Mouse (Mus musculus) liver, postnatal 0 days (tissue): ENCODE results near the gene Rab40b. TPM values are rescaled to one million over a fixed set of nuclear protein-coding genes. Genes with fewer than 3 reads are reported as not detected.

Source experiments
- ATAC-seq: fragments of 200-750 bp; cut with Nextera tagmentation; 2 replicates; pipeline ENCODE4 v1.8.0; 2017; ENCODE audit warnings: mild to moderate bottlenecking, moderate library complexity
- DNase-seq: peaks from one replicate; pipeline ENCODE4 v3.0.0-alpha.2; 2016
- H3K27ac ChIP-seq: fragments of 300-500 bp; sonication (generic); 2 replicates; pipeline ENCODE4 v1.5.1; 2014; ENCODE audit warnings: antibody characterized with exemption, moderate library complexity, mild to moderate bottlenecking, low read depth
- H3K27me3 ChIP-seq: fragments of 300-500 bp; sonication (generic); 2 replicates; pipeline ENCODE4 v1.6.1; 2014; ENCODE audit warnings: low read length, control low read depth, mixed read lengths; ENCODE audit not compliant: insufficient read depth
- H3K36me3 ChIP-seq: fragments of 300-500 bp; sonication (generic); replicated peaks from 2 replicates; pipeline ENCODE4 v1.6.1; 2014; ENCODE audit warnings: mild to moderate bottlenecking, control low read depth, low read length, moderate library complexity, mixed read lengths; ENCODE audit not compliant: insufficient read depth
- H3K4me1 ChIP-seq: fragments of 300-500 bp; sonication (generic); 2 replicates; pipeline ENCODE4 v1.6.1; 2014; ENCODE audit warnings: antibody characterized with exemption, mild to moderate bottlenecking, control low read depth; ENCODE audit not compliant: insufficient read depth
- H3K4me2 ChIP-seq: fragments of 300-500 bp; sonication (generic); 2 replicates; pipeline ENCODE4 v1.6.1; 2014; ENCODE audit warnings: low read depth, mild to moderate bottlenecking, low read length, moderate library complexity, mixed read lengths
- H3K4me3 ChIP-seq: fragments of 300-500 bp; sonication (generic); 2 replicates; pipeline ENCODE4 v1.5.1; 2014; ENCODE audit warnings: low read depth, low read length
- H3K9ac ChIP-seq: fragments of 300-500 bp; sonication (generic); replicated peaks from 2 replicates; pipeline ENCODE4 v1.6.1; 2014; ENCODE audit warnings: mild to moderate bottlenecking, moderate library complexity
- H3K9me3 ChIP-seq: fragments of 300-500 bp; sonication (generic); 2 replicates; pipeline ENCODE4 v1.6.1; 2016; ENCODE audit warnings: mild to moderate bottlenecking, control low read depth, low read length, mixed read lengths
- CTCF ChIP-seq: sonication (generic); IDR thresholded peaks from 2 replicates; pipeline ENCODE4 v1.5.1; 2016; ENCODE audit warnings: antibody characterized with exemption, low read depth
- EP300 ChIP-seq: IDR thresholded peaks from 2 replicates; pipeline ENCODE4 v1.6.1; 2016; ENCODE audit warnings: antibody characterized with exemption, low read depth, mild to moderate bottlenecking
- WGBS: fragments of 180-500 bp; shearing (Covaris S2); extraction: QIAGEN DNeasy Blood & Tissue Kit; methylation state at CpG from one replicate; pipeline ENCODE4 v1.1.7; 2014; ENCODE audit not compliant: insufficient replicate concordance; 5-methylcytosine and 5-hydroxymethylcytosine counted together
- polyA plus RNA-seq: library from polyadenylated mRNA; unstranded; fragments of >200 nt; fragmentation: Nextera tagmentation; extraction: Ambion mirVana; gene quantifications from 2 replicates; pipeline ENCODE4 v1.2.1, GENCODE M21; 2015

Gene Rab40b
- polyA plus RNA-seq: 0.58 and 0.60 TPM in 2 replicates

DNA sequence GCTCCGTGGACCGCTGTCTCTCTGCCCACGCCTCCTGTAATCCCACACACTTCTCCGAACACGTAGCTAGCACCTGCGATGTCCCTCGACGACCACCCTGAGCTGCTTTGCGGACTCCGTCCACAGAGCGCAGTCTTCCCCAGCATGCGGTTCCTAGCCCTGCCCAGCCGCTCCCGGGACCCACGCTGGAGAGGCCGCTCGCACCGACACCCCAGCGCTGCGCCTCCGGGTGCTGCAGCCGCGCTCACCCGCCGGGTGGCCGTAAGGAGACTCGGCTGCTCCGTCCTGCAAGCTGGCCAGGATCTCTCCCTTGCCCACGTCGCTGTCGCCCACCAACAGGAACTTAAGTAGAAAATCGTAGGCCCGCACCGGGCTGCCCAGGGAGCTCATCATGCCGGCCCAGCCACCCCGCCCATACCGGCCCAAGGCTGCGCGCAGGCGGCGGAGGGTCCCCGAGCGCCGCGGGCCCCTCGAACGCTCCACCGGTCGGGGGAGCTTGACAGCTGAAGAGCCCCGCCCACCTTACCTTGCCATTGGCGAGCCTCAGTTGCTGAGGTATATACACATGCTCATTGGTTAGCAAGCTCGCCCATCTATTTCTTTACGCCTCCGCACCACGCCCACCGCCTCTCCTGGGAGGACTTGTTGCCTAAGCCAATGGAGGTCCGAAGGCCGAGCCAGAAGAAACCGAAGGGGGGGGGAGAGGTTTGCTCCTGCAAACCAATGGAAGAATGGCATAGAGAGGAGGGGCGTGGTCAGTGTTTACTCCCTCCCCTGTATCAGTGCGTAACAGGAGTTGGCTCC, at the start of gene Rab40b:
TSS of gene Rab40b (minus strand) at position 502 of the 804 bp plus-strand sequence.
- Histone ChIP-seq H3K36me3 (no peaks in the 10 kb centered on the region), H3K4me3 (peak within 1 kb of the TSS; percentile 59), H3K4me1 (peaks cover 9% of the 10 kb centered on the region), H3K9ac (peak within 1 kb of the TSS; percentile 58), H3K27ac (no peak within 1 kb of the TSS), H3K4me2 (peak within 1 kb of the TSS; percentile 98), H3K9me3 (no peaks in the 10 kb centered on the region), H3K27me3 (peaks cover 9% of the 10 kb centered on the region; the same call in 1 of the 2 replicates)
- ATAC-seq (peak; percentile 96), DNase-seq (peak; percentile 90)
- 2% methylated on average over 61 of the region's 61 CpGs for WGBS
- TF ChIP-seq EP300 (peak; percentile 33; the same call in 1 of the 2 replicates), CTCF (no peak)

DNA sequence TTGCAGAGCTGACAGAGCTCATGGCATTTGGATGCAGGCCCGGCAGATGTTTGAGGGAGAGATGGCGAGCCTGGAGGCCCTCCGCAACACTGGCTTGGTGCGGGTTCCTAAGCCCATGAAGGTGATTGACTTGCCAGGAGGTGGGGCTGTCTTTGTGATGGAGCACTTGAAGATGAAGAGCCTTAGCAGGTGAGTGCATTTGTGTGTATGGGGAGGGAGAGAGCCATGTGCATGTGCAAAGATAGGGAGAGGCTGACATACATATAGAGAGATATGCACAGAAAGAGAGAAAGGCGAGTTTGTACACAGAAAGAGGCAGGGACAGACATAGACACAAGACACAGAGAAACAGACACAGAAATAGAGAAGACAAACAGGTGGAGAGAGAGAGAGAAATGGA, 49.2 kb upstream of the Rab40b start:
- TF ChIP-seq EP300 (peak; percentile 75), CTCF (peak; percentile 21; the same call in 1 of the 2 replicates)
- no peak for DNase-seq
- ATAC-seq: no peak

GRCm38 (mm10) chr11:121434156-121435155, 46.4 kb upstream of the Rab40b start, which contains the start of gene Fn3k:
Gene Fn3k, plus strand, starts transcription at chr11:121434913.
- no peaks in the 10 kb centered on the region for H3K9me3 ChIP-seq
- ATAC-seq: peak; percentile 89
- WGBS: 6% methylated on average over 30 of the region's 30 CpGs
- TF ChIP-seq EP300: peak; percentile 93
- TF ChIP-seq CTCF: no peak
- H3K4me2 ChIP-seq: peak within 1 kb of the TSS; percentile 89
- peak within 1 kb of the TSS; percentile 58 for H3K4me3 ChIP-seq
- no peaks in the 10 kb centered on the region for H3K27me3 ChIP-seq
- peak within 1 kb of the TSS; percentile 50 for H3K9ac ChIP-seq
- H3K4me1 ChIP-seq: peaks cover 36% of the 10 kb centered on the region
- peak within 1 kb of the TSS; percentile 92 for H3K27ac ChIP-seq
- DNase-seq: peak; percentile 92
- H3K36me3 ChIP-seq: peaks cover 14% of the 10 kb centered on the region

More for the DNA sequence above, 49.2 kb upstream of the Rab40b start:
- Histone ChIP-seq H3K27ac (peak overlapping the region; percentile 49; the same call in 1 of the 2 replicates), H3K9ac (peak overlapping the region; percentile 50), H3K4me3 (peak overlapping the region; percentile 58), H3K4me2 (peak overlapping the region; percentile 89), H3K9me3 (no peaks in the 10 kb centered on the region), H3K27me3 (no peaks in the 10 kb centered on the region), H3K4me1 (peaks cover 35% of the 10 kb centered on the region), H3K36me3 (no peaks in the 10 kb centered on the region; the same call in 1 of the 2 replicates)
- WGBS: 66% methylated on average over 5 of the region's 5 CpGs

DNA sequence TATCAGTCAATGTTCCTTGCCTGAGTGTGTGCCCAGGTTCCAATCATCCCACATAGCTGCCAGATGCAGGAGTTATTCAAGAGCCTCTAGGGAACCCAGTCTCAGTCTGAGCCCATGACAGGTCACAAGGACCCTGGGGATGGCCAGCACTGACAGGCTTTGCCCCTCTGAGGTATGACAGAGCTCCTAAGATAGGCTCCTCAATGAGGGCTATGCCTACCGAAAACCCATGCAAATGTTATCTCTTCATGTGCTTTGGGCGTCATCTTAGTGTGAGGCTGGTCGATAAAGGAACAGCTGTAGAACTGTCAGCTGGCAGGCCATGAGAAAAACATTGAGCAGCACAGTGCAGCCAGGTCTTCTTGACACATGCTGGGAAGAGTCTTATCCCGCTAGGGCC, 45.3 kb upstream of the Rab40b start:
- peaks cover 24% of the 10 kb centered on the region for H3K36me3 ChIP-seq
- peak overlapping the region; percentile 50 for H3K9ac ChIP-seq
- peaks cover 36% of the 10 kb centered on the region for H3K4me1 ChIP-seq
- H3K27me3 ChIP-seq: no peaks in the 10 kb centered on the region
- WGBS: 50% methylated on average over 4 of the region's 4 CpGs
- TF ChIP-seq EP300: peak; percentile 95
- no peak for TF ChIP-seq CTCF
- DNase-seq (peak; percentile 62), ATAC-seq (peak; percentile 83)
- no peaks in the 10 kb centered on the region for H3K9me3 ChIP-seq
- peak overlapping the region; percentile 58; the same call in 1 of the 2 replicates for H3K4me3 ChIP-seq
- H3K27ac ChIP-seq: peak overlapping the region; percentile 92
- peak overlapping the region; percentile 89 for H3K4me2 ChIP-seq

GRCm38 (mm10) chr11:121421553-121422173, 33.6 kb upstream of the Rab40b start:
- peak overlapping the region; percentile 71 for H3K27ac ChIP-seq
- no peaks in the 10 kb centered on the region for H3K9me3 ChIP-seq
- peak overlapping the region; percentile 88 for H3K4me2 ChIP-seq
- TF ChIP-seq CTCF (no peak), EP300 (no peak)
- ATAC-seq: peak; percentile 69
- H3K36me3 ChIP-seq: peaks cover 16% of the 10 kb centered on the region
- H3K4me3 ChIP-seq: peak overlapping the region; percentile 89
- H3K4me1 ChIP-seq: peaks cover 11% of the 10 kb centered on the region
- DNase-seq: no peak
- H3K27me3 ChIP-seq: no peaks in the 10 kb centered on the region
- peak overlapping the region; percentile 86 for H3K9ac ChIP-seq
- WGBS: under 1% methylated on average over 28 of the region's 28 CpGs
